Mouse (Mus musculus) adipocyte (in vitro differentiated cells): Measurements from ENCODE around the gene Isca2.
A peak's percentile ranks its signal among the peaks of the same experiment; 100 is the strongest.

ENCODE experiments used
- DNase-seq: peaks from one replicate; pipeline ENCODE4 v3.0.0-alpha.2; 2016; ENCODE audit warnings: low spot score

The Isca2 gene

GRCm38 (mm10) chr12:84773476-84773875 is 425 bp downstream of the Isca2 start:
- no peak for DNase-seq

- DNase-seq: peak; percentile 82
Observed at GRCm38 (mm10) chr12:84774376-84774775, 1.3 kb downstream of the Isca2 start.

GRCm38 (mm10) chr12:84776229-84776628 is 3.2 kb downstream of the Isca2 start:
- DNase-seq: no peak

- DNase-seq: peak; percentile 91
Observed at GRCm38 (mm10) chr12:84784604-84785381, 11.7 kb downstream of the Isca2 start.

- DNase-seq: no peak
Observed at GRCm38 (mm10) chr12:84786091-84786490, 13.0 kb downstream of the Isca2 start.

- no peak for DNase-seq
Observed at GRCm38 (mm10) chr12:84790853-84791252, 17.8 kb downstream of the Isca2 start.

GRCm38 (mm10) chr12:84792629-84793028 is 19.6 kb downstream of the Isca2 start:
- no peak for DNase-seq

GRCm38 (mm10) chr12:84794647-84795046 is 21.6 kb downstream of the Isca2 start:
- no peak for DNase-seq

GRCm38 (mm10) chr12:84799086-84799485 is 26.0 kb downstream of the Isca2 start:
- no peak for DNase-seq

GRCm38 (mm10) chr12:84800419-84800818 is 27.4 kb downstream of the Isca2 start:
- peak; percentile 93 for DNase-seq

GRCm38 (mm10) chr12:84801532-84802110 is 28.6 kb downstream of the Isca2 start:
- peak; percentile 91 for DNase-seq

GRCm38 (mm10) chr12:84802625-84803024 is 29.6 kb downstream of the Isca2 start:
- DNase-seq: no peak

GRCm38 (mm10) chr12:84805228-84805842 is 32.3 kb downstream of the Isca2 start:
- peak; percentile 46 for DNase-seq

GRCm38 (mm10) chr12:84806010-84806409 is 33.0 kb downstream of the Isca2 start:
- no peak for DNase-seq

- peak; percentile 83 for DNase-seq
Observed at GRCm38 (mm10) chr12:84806726-84807125, 33.7 kb downstream of the Isca2 start.

GRCm38 (mm10) chr12:84807351-84807750 is 34.3 kb downstream of the Isca2 start:
- DNase-seq: no peak

- DNase-seq: no peak
Observed at GRCm38 (mm10) chr12:84809033-84809432, 36.0 kb downstream of the Isca2 start.

- no peak for DNase-seq
Observed at GRCm38 (mm10) chr12:84810810-84811209, 37.8 kb downstream of the Isca2 start.

- peak; percentile 60 for DNase-seq
Observed at GRCm38 (mm10) chr12:84811510-84811909, 38.5 kb downstream of the Isca2 start.

GRCm38 (mm10) chr12:84812004-84812403 is 39.0 kb downstream of the Isca2 start:
- DNase-seq: peak; percentile 71

- DNase-seq: no peak
Observed at GRCm38 (mm10) chr12:84813773-84814172, 40.7 kb downstream of the Isca2 start.

GRCm38 (mm10) chr12:84814663-84815325 is 41.7 kb downstream of the Isca2 start:
- DNase-seq: peak; percentile 80

- DNase-seq: no peak
Observed at GRCm38 (mm10) chr12:84818496-84818895, 45.4 kb downstream of the Isca2 start.
